ENCODE assay signal across 28 mouse cellular contexts in genomic region chr16:91976194-91976805, GRCm38 (mm10).
"Had no signal": no experiment of that assay in that cellular context is flagged by ENCODE, and none has a peak within 500 bp of the region (broad histone marks: within the 10 kb centered on the region; RNA-seq: fewer than 3 reads in every experiment).

No protein-coding gene starts in this region.

- H3K9me3 ChIP-seq: heart, embryonic 10.5 days; heart, embryonic 12.5 days; hindbrain, embryonic 10.5 days; hindbrain, embryonic 12.5 days; intestine, embryonic 15.5 days; limb, embryonic 10.5 days; limb, embryonic 12.5 days; liver, embryonic 13.5 days; liver, embryonic 15.5 days had no signal

- H3K9ac ChIP-seq: heart, embryonic 12.5 days; hindbrain, embryonic 12.5 days; hindbrain, embryonic 14.5 days; intestine, embryonic 15.5 days; limb, embryonic 12.5 days; liver, embryonic 13.5 days; liver, embryonic 15.5 days had no signal

- ATAC-seq: hindbrain, embryonic 16.5 days; inflammation-experienced regulatory T-cells, adult 6 months; intestine, embryonic 15.5 days; intestine, postnatal 0 days had no signal

- H3K4me3 ChIP-seq: gastrocnemius, adult 2 months; heart, embryonic 10.5 days; heart, embryonic 12.5 days; hindbrain, embryonic 10.5 days; hindbrain, embryonic 12.5 days; intestine, embryonic 15.5 days; layer of hippocampus, adult 2 months; left cerebral cortex, adult 2 months; limb, embryonic 10.5 days; limb, embryonic 12.5 days; liver, embryonic 13.5 days; liver, embryonic 15.5 days had no signal

- H3K36me3 ChIP-seq: heart, embryonic 10.5 days; heart, embryonic 12.5 days; hindbrain, embryonic 10.5 days; hindbrain, embryonic 12.5 days; intestine, embryonic 15.5 days; limb, embryonic 10.5 days; limb, embryonic 12.5 days; liver, embryonic 13.5 days; liver, embryonic 15.5 days had no signal

- H3K4me1 ChIP-seq: limb, embryonic 12.5 days; liver, embryonic 13.5 days; liver, embryonic 15.5 days had no signal

- H3K4me2 ChIP-seq: heart, embryonic 12.5 days; hindbrain, embryonic 12.5 days; hindbrain, embryonic 14.5 days; intestine, embryonic 15.5 days; limb, embryonic 12.5 days; liver, embryonic 11.5 days; liver, embryonic 13.5 days; liver, embryonic 15.5 days had no signal

- H3K27me3 ChIP-seq: heart, embryonic 12.5 days; hindbrain, embryonic 12.5 days; intestine, embryonic 15.5 days; limb, embryonic 12.5 days; liver, embryonic 13.5 days; liver, embryonic 15.5 days had no signal

- DNase-seq: gastrocnemius, adult 2 months; gastrocnemius, postnatal 10 days; gastrocnemius, postnatal 25 days; heart, adult 18-20 months; heart, postnatal 10 days; heart, postnatal 4 days; kidney, adult 18-20 months; kidney, adult 8-10 months; kidney, postnatal 10 days; kidney, postnatal 25 days; kidney, postnatal 4 days; liver; liver, embryonic 13.5 days had no signal

- H3K27ac ChIP-seq: gastrocnemius, adult 2 months; heart, embryonic 10.5 days; hindbrain, embryonic 10.5 days; hindbrain, embryonic 12.5 days; hindbrain, embryonic 14.5 days; intestine, embryonic 15.5 days; layer of hippocampus, adult 2 months; left cerebral cortex, adult 2 months; limb, embryonic 10.5 days; limb, embryonic 12.5 days; liver, embryonic 13.5 days; liver, embryonic 15.5 days had no signal
